Mouse (Mus musculus) neural tube, embryonic 14.5 days (tissue): ENCODE measurements around the gene Cyth3. TPM values are rescaled to one million over a fixed set of nuclear protein-coding genes. Genes with fewer than 3 reads are reported as not detected.

ENCODE experiments used
- ATAC-seq: fragments of 200-750 bp; cut with Nextera tagmentation; 2 replicates; pipeline ENCODE4 v1.8.0; 2017; ENCODE audit warnings: low read depth, mild to moderate bottlenecking, moderate TSS enrichment, moderate library complexity
- H3K27ac ChIP-seq: fragments of 300-500 bp; sonication (generic); 2 replicates; pipeline ENCODE4 v1.5.1; 2014; ENCODE audit warnings: low read depth, mild to moderate bottlenecking, control low read depth, low read length, moderate library complexity, mixed read lengths
- H3K27me3 ChIP-seq: fragments of 300-500 bp; sonication (generic); 2 replicates; pipeline ENCODE4 v1.6.1; 2014; ENCODE audit warnings: low read length; ENCODE audit not compliant: control insufficient read depth, insufficient read depth
- H3K36me3 ChIP-seq: fragments of 300-500 bp; sonication (generic); 2 replicates; pipeline ENCODE4 v1.6.1; 2014; ENCODE audit warnings: low read length, mixed read lengths; ENCODE audit not compliant: control insufficient read depth, insufficient read depth
- H3K4me1 ChIP-seq: fragments of 300-500 bp; sonication (generic); 2 replicates; pipeline ENCODE4 v1.6.1; 2014; ENCODE audit warnings: low read length; ENCODE audit not compliant: control insufficient read depth, insufficient read depth
- H3K4me2 ChIP-seq: fragments of 300-500 bp; sonication (generic); 2 replicates; pipeline ENCODE4 v1.6.1; 2014; ENCODE audit warnings: mild to moderate bottlenecking, low read depth, low read length, control low read depth
- H3K4me3 ChIP-seq: fragments of 300-500 bp; sonication (generic); 2 replicates; pipeline ENCODE4 v1.5.1; 2014; ENCODE audit warnings: low read depth, low read length, control low read depth, mixed read lengths
- H3K9ac ChIP-seq: fragments of 300-500 bp; sonication (generic); replicated peaks from 2 replicates; pipeline ENCODE4 v1.6.1; 2014; ENCODE audit warnings: low read depth, mild to moderate bottlenecking, control low read depth, low read length, mixed read lengths
- H3K9me3 ChIP-seq: fragments of 300-500 bp; sonication (generic); 2 replicates; pipeline ENCODE4 v1.6.1; 2016; ENCODE audit warnings: low read length; ENCODE audit not compliant: control insufficient read depth
- WGBS: fragments of 180-500 bp; shearing (Covaris S2); extraction: QIAGEN DNeasy Blood & Tissue Kit; methylation state at CpG from one replicate; pipeline ENCODE4 v1.1.7; 2014; 5-methylcytosine and 5-hydroxymethylcytosine counted together
- polyA plus RNA-seq: library from polyadenylated mRNA; unstranded; fragments of >200 nt; fragmentation: Nextera tagmentation; extraction: Ambion mirVana; gene quantifications from 2 replicates; pipeline ENCODE4 v1.2.1, GENCODE M21; 2014

Cyth3 gene
- polyA plus RNA-seq, 1 experiment from 2014 or later: 35.3 TPM

DNA sequence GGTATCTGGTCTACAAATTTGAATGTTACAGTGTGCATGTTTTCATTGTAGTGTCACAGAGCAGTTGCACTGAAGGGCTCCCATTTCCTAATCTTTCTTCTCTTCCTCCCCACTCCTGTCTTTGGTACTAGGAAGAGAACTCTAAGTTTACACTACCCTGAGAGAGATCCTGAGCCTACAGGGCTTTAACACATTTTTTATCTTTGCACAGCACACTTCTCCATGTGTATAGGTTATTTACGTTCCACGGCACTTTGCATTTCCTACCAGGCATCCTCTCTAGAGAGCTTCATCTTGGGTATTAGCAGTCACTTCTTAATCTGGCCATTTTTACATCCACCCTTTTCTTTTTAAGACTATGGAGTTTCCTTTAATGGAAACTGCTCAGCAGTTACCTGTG is 25.8 kb downstream of the Cyth3 start:
- Histone ChIP-seq H3K4me2 (no peak overlapping the region), H3K9me3 (no peaks in the 10 kb centered on the region), H3K4me1 (no peaks in the 10 kb centered on the region), H3K36me3 (no peaks in the 10 kb centered on the region), H3K27me3 (no peaks in the 10 kb centered on the region), H3K27ac (no peak overlapping the region), H3K4me3 (no peak overlapping the region), H3K9ac (no peak overlapping the region)
- 74% methylated on average over 2 of the region's 2 CpGs for WGBS
- ATAC-seq: no peak

DNA sequence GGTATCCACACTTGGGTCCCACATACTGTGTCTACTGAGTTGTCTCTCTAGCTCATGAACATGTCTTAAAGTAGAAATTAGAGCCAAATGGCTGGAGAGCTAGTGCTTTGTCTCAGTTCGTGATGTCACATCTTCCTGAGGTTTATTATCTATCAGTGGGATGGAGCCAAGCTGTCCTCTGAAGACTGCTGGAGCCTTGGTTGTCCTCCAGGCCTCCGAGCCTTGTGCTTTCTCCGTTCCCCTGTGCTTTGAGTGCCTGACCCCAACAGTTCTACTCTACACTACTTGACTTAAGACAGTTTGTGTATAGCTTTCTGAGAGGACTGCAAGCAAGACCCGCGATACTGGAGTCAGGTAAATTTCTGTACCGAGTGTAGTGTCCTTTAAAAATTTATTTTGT is 26.9 kb downstream of the Cyth3 start:
- Histone ChIP-seq H3K27ac (no peak overlapping the region), H3K4me2 (no peak overlapping the region), H3K4me3 (no peak overlapping the region), H3K27me3 (no peaks in the 10 kb centered on the region), H3K9me3 (no peaks in the 10 kb centered on the region), H3K9ac (no peak overlapping the region), H3K36me3 (no peaks in the 10 kb centered on the region), H3K4me1 (no peaks in the 10 kb centered on the region)
- no peak for ATAC-seq
- WGBS: 96% methylated on average over 6 of the region's 6 CpGs

DNA sequence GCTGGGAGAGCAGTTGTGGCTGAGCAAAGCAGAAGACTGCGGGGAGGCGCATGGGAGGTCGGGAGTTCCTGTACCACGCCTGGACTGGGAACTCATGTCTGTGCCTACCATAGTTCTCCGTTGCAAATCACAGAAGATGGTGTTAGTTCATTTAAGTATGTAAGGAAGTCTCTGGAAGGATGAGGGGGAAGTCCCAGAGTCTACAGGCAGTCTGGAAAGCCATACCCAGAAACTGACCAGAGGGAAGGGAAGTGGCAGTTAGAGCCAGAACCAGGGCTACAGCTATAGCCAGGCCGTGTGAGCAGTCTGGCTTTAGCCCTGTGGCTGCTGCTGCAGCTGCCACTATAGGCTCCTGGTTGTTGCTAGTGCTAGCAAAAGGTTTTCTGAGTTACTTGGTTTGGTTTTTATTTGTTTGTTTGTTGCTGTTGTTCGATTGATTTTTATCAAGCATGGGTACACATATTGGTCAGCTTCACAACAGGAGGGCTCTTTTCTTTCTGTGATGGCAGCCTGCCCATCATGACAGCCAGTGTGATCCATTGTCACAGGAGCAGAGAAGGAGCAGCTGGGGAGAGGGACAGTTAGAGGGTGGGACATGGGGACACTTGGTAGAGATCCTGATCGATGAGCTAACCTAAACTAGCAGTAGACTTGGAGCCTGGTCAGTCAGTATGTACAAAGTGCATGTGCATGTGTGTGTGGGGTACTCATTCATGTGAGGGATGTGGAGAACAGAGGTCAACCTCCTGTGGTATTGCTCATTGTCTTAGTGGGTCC is 29.8 kb downstream of the Cyth3 start:
- Histone ChIP-seq H3K4me3 (no peak overlapping the region), H3K9me3 (no peaks in the 10 kb centered on the region), H3K36me3 (no peaks in the 10 kb centered on the region), H3K9ac (no peak overlapping the region), H3K27me3 (no peaks in the 10 kb centered on the region), H3K4me2 (no peak overlapping the region), H3K4me1 (peaks cover 15% of the 10 kb centered on the region), H3K27ac (no peak overlapping the region)
- 85% methylated on average over 8 of the region's 8 CpGs for WGBS
- ATAC-seq: no peak

DNA sequence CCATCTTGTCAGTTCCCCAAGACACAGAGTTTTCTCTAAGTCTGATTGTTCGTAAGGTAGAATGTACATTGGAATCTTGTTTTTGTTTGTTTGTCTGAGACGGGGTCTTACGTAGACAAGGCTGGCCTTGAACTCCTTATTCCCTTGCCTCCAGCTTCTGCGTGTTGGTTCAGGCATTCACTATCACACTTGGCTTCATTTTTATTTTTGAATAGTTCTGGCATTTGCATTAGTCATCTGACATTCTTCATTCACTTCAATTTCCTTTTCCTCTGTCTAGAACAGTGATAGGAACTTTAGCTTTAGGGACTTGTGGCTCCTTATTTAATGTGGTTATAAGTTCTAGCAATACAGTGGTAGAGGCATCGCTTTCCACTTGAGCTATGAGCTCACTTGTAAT is 31.2 kb downstream of the Cyth3 start:
- H3K27ac ChIP-seq: no peak overlapping the region
- no peaks in the 10 kb centered on the region for H3K27me3 ChIP-seq
- peaks cover 15% of the 10 kb centered on the region for H3K4me1 ChIP-seq
- H3K4me2 ChIP-seq: no peak overlapping the region
- no peak overlapping the region for H3K9ac ChIP-seq
- H3K36me3 ChIP-seq: no peaks in the 10 kb centered on the region
- H3K9me3 ChIP-seq: no peaks in the 10 kb centered on the region
- H3K4me3 ChIP-seq: no peak overlapping the region
- 94% methylated on average over 5 of the region's 5 CpGs for WGBS
- no peak for ATAC-seq

DNA sequence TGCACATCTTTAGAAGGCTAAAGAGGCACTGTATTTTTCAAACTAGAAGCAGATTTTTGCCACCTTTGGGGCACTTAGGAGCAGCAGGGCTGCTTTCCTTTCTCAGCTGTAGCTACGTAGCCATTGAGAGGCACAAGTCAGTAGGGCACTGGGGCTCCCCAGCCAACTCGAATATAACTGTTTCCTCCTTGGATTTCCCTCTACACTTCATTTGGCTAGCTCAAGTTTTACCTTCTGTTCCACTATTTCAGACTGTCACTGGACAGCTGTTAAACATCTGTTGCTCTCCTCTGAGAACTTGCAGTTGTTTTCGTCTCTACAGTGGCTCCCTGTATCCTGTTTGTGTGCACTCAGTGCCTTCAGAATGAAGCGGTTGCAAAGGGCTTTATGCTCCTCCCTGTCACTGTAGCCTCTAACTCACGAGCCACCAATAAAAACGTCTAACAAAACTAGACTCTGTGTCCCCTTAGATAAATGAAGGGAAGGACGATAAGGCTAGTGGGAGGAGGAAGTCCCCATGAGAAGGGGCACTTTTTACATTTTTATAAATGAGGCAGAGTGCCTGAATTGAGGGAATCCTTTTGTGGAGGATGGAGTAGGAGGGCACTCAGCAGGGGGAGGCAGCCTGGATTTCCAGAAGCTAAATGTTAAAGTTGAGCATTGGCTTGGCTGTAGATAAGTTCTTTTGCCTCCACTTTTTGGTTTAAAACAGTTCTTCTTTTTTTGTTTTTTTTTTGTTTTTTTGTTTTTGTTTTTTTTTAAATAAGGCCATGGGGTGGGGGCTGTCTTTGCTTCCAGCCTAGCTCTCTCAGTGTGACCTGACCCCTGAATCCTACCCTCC is 32.6 kb downstream of the Cyth3 start:
- Histone ChIP-seq H3K4me1 (peaks cover 15% of the 10 kb centered on the region), H3K9me3 (no peaks in the 10 kb centered on the region), H3K4me3 (no peak overlapping the region), H3K27ac (peak overlapping the region; percentile 22; the same call in 1 of the 2 replicates), H3K4me2 (no peak overlapping the region), H3K27me3 (no peaks in the 10 kb centered on the region), H3K36me3 (no peaks in the 10 kb centered on the region), H3K9ac (no peak overlapping the region; the same call in 1 of the 2 replicates)
- WGBS: 7% methylated on average over 7 of the region's 7 CpGs
- no peak for ATAC-seq

DNA sequence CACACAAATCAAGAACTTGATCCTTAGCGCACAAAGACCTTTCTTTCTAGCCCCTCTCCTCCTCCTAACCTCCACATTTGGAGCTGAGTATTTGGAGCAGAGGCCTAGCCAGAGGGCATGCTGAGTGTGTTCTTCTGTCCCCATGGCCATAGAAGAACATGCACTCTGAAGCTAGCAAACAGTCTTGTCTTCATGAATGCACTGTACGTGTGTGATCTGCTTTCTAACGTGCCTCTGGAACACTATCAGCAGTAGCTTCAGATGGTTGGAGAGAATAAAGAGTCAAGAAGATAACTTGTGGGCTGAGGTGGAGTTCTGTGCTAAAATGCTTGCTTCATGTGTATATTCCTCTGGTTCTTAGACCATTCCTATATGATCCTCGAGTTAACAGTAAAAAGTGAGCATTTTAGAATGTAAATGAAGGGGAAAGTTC is 33.3 kb downstream of the Cyth3 start:
- 51% methylated on average over 4 of the region's 4 CpGs for WGBS
- H3K27ac ChIP-seq: no peak overlapping the region

DNA sequence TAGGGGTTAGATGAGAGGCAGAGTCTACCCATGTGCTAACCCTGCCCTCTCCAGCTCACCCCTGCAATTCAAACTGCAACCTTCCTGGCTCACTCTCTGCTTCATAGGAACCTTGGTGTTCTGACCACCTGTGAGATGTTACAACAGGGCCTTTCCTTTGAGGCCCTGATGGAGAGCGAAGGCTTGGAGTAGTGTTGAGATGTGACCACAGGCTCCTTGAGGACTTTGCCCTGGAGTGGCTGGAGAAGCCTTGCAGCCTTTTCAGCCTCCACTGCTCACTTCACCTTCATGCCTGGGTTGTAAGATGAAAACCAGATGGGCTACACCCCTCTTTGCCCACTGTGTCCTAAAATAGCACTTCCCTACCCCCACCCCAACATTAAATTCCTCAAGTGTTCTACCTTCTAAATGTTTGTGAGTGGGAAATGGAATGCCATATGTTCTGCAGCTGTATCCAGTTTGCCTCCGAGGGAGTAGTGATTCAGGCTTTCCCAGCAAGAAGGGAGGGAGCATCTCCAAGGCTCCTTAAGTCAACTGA is 34.5 kb downstream of the Cyth3 start:
- Histone ChIP-seq H3K27me3 (no peaks in the 10 kb centered on the region), H3K36me3 (no peaks in the 10 kb centered on the region), H3K4me3 (no peak overlapping the region), H3K9ac (no peak overlapping the region), H3K27ac (no peak overlapping the region), H3K4me1 (peaks cover 15% of the 10 kb centered on the region), H3K9me3 (no peaks in the 10 kb centered on the region), H3K4me2 (no peak overlapping the region)
- 74% methylated on average over 2 of the region's 2 CpGs for WGBS
- no peak for ATAC-seq

More for the DNA sequence above, 33.3 kb downstream of the Cyth3 start:
- H3K36me3 ChIP-seq: no peaks in the 10 kb centered on the region
- H3K4me1 ChIP-seq: peaks cover 15% of the 10 kb centered on the region
- no peak overlapping the region for H3K4me3 ChIP-seq
- H3K4me2 ChIP-seq: no peak overlapping the region
- H3K9me3 ChIP-seq: no peaks in the 10 kb centered on the region
- no peaks in the 10 kb centered on the region for H3K27me3 ChIP-seq
- H3K9ac ChIP-seq: no peak overlapping the region
- no peak for ATAC-seq

DNA sequence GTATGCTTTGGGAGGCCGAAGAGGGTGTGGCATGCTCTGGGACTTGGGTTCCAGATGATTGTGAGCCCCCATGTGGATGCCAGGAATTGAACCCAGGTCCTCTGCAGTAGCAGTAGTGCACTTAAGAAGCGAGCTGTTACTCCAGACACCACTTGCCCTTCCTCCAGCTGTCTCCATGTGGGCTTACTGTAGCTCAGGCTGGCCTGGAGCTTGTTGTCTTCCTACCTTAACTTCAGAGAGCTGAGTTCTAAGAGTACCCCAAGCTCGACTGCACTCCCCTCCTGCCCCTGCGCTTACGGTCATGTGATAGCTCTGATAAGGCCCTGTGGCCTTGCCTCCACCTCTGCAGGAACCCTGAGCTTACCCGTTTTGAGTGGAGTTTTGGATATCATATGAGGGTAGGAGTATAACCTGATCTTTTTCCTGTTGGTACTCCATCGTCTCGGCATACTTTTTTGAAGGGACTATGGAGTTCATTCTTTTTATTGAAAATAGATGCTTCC is 36.8 kb downstream of the Cyth3 start:
- Histone ChIP-seq H3K4me2 (no peak overlapping the region), H3K27me3 (no peaks in the 10 kb centered on the region), H3K27ac (no peak overlapping the region), H3K36me3 (no peaks in the 10 kb centered on the region), H3K9ac (no peak overlapping the region), H3K4me3 (no peak overlapping the region), H3K4me1 (peaks cover 15% of the 10 kb centered on the region), H3K9me3 (no peaks in the 10 kb centered on the region)
- WGBS: 92% methylated on average over 8 of the region's 8 CpGs
- no peak for ATAC-seq
